Mouse (Mus musculus) gastrocnemius, postnatal 25 days (tissue): ENCODE results near the gene Igf2. TPM values are rescaled to one million over a fixed set of nuclear protein-coding genes. Genes with fewer than 3 reads are reported as not detected.

Experiments
- DNase-seq: peaks from one replicate; pipeline ENCODE4 v3.0.0; 2022
- long read RNA-seq, 2 experiments: library from polyadenylated mRNA; stranded (forward); transcript quantifications; one replicate each; pipeline ENCODE4 v2.0.0; 2021
- total RNA-seq, 2 experiments: library from RNA; stranded (reverse); gene quantifications; 1 replicate in 1 of 2; 2 replicates in 1 of 2; pipeline ENCODE4 v1.2.3; 2021

The Igf2 gene
- 100 to 1,000 TPM; 251 to 313 TPM for total RNA-seq
- long read RNA-seq, experiment 1, partial matches to known transcripts = 22 of 22 reads
- long read RNA-seq, experiment 1, other reads (novel, unspliced or antisense) = 0 of 22 reads
- long read RNA-seq, experiment 2, partial matches to known transcripts = 27 of 28 reads
- long read RNA-seq, experiment 2, other reads (novel, unspliced or antisense) = 1 of 28 reads

GRCm38 (mm10) chr7:142666659-142667058, at the start of gene Igf2:
Igf2 (minus strand) TSS chr7:142666816.
- DNase-seq = no peak

DNA sequence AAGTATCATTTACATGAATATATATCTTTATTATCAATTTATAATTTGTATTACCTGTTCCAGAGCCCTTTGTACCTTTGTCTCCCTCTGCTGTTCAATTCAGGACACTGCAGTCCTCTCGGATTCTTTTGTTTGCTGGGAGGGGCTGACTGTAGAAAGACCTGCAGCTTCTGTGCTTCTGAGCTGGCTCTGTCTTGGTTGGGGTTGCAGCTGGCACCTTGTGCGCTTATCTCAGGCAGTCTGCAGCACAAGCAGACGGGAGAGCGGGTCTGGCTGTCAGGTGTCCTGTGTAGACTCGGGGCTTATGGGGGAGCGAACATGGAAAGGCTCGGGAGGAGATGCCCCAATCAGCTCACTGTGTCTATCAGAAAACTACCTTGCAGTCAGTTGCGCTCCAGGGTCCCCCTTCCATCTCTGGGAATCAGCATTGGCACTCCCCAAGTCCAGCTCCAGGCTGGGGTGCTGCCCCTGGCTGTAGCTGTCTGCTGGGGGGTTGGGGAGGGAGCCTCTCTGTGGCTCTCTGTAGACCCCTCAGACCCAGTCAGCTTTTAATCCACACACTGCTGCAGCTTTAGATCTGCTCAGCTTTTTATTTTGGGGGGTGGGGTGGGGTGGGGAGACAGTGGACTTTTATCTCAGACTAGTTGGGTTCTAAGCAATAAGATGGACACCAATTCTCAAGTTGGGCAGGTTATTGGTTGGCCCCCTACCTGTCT, 48.3 kb upstream of the Igf2 start:
- peak; percentile 12 for DNase-seq

GRCm38 (mm10) chr7:142706873-142707272, 40.3 kb upstream of the Igf2 start:
- no peak for DNase-seq

GRCm38 (mm10) chr7:142699334-142699860, 32.8 kb upstream of the Igf2 start:
- peak; percentile 60 for DNase-seq

DNA sequence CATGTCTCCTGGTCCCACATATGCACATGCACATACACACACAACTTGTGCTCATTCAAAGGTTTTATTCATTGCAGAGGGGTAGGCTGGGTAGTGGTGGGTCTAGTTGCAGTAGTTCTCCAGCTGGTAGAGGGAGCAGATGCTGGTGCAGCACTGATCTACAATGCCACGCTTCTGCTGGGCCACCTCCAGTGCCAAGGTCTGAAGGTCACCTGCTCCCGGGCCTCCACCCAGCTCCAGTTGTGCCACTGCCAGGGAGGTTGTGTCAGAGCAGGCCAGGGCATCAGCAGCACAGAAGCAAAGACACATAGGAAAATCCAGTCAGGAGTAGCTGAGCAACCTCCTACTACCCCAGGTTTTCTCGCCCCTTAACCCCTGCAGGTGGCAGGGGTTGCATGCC, 12.0 kb upstream of the Igf2 start:
- DNase-seq = peak; percentile 64

DNA sequence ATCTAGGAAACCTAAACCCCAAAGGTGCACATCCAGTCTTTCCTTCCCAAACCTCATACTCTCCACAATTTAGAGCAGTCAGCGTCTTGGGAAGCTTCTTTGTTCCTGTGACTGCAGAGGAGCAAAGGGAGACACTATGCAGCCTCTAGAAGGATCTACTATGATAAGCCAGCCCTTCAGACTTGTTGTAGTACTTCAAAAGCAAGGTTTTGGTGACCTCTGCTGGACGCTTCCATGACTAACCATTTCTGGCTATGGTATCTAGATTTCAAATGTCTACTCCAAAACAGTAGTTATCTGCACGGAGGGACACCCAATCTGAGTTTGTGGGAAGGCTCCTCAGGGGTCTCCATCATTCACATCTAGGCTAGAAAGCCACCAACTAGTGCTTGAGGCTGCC, 9.0 kb upstream of the Igf2 start:
- DNase-seq = no peak

GRCm38 (mm10) chr7:142675141-142675540, 8.5 kb upstream of the Igf2 start:
- no peak for DNase-seq

DNA sequence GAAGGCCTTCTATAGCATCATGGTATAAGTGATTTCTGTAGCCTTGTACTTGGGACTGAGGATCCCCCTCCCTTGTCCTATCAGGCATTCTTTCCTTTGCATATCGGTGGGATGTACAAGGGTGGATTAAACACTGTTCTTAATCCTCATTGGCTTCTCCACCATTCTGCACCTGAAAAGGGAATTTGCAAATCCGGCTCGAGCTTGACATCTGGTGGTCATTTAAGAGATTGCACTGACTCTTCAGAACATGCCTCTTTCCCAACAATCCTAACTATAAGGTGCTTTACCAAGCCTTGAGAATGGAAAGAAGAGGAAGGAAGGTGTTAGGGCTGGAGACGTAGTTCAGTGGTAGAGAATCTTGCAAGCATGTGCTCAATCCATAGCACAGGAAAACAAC, 5.5 kb upstream of the Igf2 start:
- no peak for DNase-seq

DNA sequence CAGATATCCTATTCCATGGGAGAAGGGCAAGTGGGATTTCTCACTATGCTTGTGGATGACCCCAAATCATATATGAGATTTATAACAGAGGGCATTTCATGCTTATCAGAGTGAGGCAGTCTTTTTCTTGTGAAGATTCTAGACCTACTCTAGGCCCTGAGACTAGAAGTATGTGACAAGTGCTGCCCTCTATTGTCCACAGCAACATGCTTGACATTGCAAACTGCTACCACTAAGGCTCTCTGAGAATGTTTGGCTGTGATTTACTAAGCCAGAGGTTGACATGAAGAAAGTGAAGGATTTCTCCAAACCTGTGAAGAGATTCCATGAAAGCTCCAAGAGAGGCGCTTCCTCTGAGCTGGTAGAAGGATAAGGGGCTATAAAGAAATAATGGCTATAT, 4.5 kb upstream of the Igf2 start:
- no peak for DNase-seq

- DNase-seq = no peak
These were observed 3.4 kb upstream of the Igf2 start, which contains the start of gene Gm49394 for GRCm38 (mm10) chr7:142669751-142670625. Gm49394 (minus strand) TSS chr7:142669942.

DNA sequence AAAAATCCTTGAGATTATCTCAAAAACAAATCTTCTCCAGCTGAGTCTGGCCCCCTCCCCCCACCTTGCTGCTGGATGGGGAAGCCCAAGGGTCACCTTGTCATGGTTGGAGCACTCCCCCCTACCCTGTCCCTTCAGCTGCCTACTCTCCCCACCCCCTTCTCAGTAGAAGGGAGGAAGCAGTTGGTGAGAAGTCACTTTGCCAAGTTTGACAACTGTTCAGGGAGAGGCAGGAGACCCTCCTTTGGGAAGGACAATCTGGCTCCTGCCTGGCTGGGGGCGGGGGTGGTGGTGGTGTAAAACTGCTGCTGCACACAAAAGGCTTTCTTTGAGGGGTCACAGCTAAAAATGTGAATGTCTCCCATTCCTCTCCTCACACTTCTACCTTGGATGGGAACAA, 1.7 kb upstream of the Igf2 start:
- no peak for DNase-seq

DNA sequence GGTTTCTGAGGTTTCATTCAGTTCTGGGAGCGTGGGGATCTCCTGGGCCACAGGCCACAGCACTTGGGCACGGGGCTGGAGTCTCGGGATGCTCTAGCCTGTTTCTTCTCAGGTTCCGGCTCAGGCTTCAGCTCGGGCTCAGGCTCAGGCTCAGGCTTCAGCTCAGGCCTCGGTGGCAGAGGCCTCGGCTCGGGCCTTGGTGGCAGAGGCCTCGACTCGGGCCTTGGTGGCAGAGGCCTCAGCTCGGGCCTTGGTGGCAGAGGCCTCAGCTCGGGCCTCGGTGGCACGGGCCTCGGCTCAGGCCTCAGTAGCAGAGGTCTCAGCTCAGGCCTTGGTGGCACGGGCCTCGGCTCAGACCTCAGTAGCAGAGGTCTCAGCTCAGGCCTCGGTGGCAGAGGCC, 905 bp upstream of the Igf2 start:
- DNase-seq = no peak

GRCm38 (mm10) chr7:142666109-142666508, 507 bp downstream of the Igf2 start:
- DNase-seq = no peak

GRCm38 (mm10) chr7:142665364-142665763, 1.3 kb downstream of the Igf2 start:
- DNase-seq = no peak

DNA sequence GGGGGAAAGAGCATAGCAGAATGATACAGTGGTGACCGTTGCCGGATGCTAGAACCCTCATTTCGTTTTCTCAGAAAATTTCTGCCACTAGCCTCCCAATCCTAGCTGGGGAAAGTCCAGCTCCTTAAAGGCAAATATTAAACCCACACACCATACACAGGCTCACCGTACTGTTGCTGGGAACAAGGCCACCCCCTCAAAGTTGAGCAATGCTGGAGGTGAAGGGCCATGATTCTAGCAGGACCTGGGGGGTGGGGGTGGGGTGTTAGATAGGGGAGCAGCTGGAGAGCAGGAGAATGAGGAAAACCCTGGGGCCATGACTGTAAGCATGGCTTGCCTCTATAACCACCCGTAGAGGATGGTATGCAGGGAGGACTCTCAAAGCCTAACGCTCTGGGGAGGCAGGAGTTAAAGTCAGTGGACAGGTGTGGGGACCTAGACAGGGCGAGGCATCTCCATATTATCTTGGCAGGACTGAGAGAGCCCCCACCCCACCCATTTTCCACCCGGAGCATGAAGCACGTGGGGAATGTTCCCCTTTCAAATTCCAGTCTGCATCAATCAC, 2.1 kb downstream of the Igf2 start:
- DNase-seq = no peak

DNA sequence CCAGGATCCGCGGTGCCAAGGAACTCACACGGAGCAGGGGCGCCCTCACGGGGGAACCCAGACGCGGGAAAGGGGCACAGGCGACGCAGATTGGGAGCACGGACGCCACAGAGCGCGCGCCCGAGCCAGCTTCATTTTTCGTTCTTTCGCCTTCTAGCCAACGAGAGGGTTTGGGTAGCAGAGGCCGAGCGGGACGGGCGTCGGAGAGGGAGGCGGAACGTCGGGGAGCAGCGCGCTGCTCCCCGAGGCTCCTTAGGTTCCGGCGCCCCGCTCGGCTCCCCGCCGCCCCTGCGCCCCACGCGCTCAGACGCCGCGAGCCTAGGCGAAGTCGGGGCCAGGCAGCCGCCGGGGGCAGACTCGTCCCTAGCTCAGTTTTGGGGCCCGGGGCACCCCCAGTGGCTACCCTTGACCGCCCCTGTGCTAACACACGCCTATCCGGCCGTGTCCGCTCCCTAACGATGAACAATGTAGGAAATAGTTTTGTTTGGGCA, 2.6 kb downstream of the Igf2 start:
- DNase-seq = no peak

DNA sequence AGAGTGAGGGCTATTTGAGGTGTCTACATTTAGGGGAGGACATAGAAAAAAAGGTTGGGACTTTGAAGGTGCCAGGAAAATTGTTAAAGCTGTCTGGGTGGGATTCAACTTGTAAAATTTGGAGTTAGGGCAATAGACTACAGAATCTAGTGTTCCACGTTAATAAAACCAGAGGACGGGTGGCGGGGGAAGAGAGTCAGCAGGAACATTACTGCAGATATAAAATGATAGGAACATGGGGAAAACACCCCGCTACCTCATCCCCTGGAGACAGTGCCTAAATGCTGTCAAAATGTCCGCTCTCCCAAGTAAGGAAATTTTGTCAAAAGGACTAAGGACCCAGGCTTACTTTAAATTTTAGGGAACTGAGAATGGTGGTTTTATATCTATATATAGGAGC, 3.5 kb downstream of the Igf2 start:
- DNase-seq = no peak

DNA sequence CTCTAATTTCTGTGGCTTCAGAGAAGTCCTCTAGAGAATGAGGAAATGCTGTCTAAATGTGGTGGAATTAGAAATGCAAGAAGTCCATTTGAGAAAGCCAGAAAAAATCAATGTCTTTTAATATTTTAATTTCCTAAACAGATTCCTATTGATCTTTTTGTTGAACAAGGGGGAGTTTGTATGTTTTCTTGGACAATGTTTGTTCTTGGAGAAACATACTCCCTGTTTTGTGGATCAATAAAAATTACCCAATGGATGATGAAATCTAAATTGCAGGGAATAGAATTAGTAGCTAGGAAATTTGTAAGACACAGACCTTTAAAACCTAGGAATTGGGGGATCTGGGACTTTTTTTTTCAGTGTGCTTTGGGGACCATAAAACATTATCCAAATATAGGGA, 4.8 kb downstream of the Igf2 start:
- no peak for DNase-seq

DNA sequence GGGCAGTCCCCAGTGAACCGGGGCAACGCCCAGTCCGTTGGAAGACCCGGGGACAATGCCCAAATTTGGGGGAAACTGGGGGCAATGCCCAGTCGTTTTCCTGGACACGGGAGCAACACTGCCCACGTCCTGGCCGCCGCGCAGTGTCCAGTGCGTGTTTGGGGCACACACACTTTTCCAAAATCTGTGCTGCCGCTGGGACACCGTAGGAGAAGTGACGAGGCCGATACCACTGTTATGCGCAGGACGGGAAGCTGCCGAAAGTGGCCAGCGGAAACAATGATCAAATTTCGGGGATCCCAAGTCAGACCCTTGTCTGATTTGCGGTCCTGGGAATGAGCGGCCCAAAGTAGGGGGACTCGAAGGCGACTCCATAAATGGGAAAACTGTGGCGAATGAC, 5.6 kb downstream of the Igf2 start:
- DNase-seq = no peak

GRCm38 (mm10) chr7:142660651-142660945, 6.0 kb downstream of the Igf2 start:
- DNase-seq = no peak

DNA sequence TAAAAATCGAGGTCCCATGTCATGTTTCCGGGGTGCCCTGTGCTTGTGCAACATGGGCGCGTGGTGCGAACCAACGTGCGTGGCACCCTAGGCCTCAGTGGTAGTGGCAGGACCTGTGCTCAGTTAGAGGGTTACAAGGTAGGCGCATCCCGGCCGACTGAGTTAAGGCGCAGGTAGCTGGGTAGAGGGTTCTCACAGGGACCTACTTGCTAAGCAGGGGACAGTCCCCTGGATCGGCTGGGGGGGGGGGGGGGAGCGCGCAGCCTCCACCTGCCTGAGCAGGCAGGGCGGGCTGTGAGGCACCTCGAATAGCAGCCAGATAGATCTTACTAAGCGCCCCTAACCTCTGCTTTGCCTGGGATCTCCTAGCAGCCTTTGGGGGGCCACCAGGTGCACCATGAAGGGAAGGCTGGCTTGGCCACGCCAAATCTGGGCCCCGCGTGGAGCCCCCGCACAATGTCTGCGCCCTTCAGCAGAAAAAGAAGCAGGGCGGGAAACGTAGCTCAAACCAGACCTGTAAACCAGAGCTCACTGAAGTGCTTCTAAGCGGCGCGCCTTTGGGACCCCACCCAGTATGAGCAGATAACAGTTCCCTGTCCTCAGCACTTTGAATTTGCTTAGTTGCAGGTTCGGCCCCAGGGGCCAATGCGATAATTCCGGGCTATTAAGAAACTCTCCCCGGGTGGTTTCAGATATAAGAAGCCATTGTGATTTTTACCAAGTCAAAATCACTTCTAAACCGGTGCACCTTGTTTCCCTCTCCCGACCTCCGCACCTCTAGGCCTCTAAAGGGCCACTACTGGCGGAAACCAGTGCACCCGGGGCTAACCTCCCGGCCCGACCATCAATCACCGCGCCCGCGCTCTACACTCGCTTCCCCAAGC, 6.6 kb downstream of the Igf2 start:
- DNase-seq = no peak
